Mouse (Mus musculus): Measurements from ENCODE around the gene Gm11042.

- TF ChIP-seq CTCF (IDR thresholded peaks at IDR 0.05; ENCODE audit: borderline replicate concordance, control insufficient read depth, extremely low read depth, insufficient read depth, low read length, poor library complexity) (no peak), POLR2A (IDR thresholded peaks at IDR 0.05; ENCODE audit: control insufficient read depth, extremely low read depth, insufficient read depth, low read length, poor library complexity) (no peak)
Measured at GRCm38 (mm10) chr12:74329759-74330158, 13.6 kb upstream of the Gm11042 start.
